Mouse (Mus musculus): ENCODE measurements at regions not wholly inside any gene's neighbourhood (a gene's known extent, or its start where the extent isn't known, plus 50 kb on each side); places are given as distances from the start of the nearest gene placed in this dataset.

DNA sequence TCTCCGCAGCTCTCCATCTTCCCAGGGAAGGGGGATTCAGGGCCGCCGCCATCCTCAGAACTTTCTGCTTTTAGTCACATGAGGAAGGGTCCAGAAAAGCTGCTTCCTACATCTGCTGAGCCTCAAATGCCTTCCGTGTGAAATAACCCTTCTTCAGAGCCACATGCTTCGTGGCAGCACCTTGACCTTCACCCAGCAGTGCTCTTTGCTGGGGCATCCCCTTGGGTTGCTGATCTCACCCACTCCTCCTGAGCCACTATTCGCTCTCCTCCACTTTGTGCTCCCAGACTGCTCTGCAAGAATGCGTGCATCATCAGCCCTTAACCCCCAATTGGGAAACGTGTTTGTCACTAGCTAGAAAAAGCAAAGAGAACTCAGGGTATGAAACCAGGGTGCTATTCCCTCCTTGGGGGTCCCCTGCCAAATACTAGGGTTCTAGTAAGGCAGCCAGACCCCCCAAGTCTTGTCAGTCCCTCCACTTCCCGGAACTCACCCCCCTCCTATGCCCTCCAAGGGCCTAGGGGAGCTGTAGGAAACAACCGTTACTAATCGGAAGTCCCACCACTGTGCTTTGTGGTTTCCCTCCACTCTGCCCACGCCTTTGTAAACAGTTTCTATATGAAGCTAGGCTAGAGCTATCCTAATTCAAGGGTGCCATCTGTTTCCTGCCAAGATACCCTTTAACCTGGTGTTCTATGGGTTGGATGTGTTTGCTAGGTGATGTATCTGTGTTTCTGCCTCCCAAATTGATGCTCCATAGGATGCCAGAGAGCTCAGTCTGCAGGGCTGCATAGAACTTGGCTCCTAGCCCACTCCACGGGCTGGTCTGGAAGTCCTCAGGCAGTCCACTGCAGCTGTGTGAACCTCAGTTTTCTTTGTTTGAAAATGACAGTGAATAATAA lies 67.4 kb downstream of the Pttg1 start:
- TF ChIP-seq CTCF (IDR thresholded peaks at IDR 0.05; ENCODE audit: insufficient read depth, low read depth, low read length), result no peak
- no peak for TF ChIP-seq POLR2A (IDR thresholded peaks at IDR 0.05; ENCODE audit: insufficient read depth, low read depth, low read length)
